Mouse (Mus musculus): ENCODE data around the gene Rps6kb2. TPM values are rescaled to one million over a fixed set of nuclear protein-coding genes. Genes with fewer than 3 reads are reported as not detected.

The Rps6kb2 gene
- total RNA-seq (2021), result 10 to 100 TPM; 27.6 to 37.5 TPM
- long read RNA-seq, experiment 1, full-length matches to known transcripts, result 13 of 38 reads
- long read RNA-seq, experiment 1, partial matches to known transcripts, result 7 of 38 reads
- long read RNA-seq, experiment 1, other reads (novel, unspliced or antisense), result 18 of 38 reads
- long read RNA-seq, experiment 2, full-length matches to known transcripts, result 7 of 22 reads
- long read RNA-seq, experiment 2, partial matches to known transcripts, result 2 of 22 reads
- long read RNA-seq, experiment 2, other reads (novel, unspliced or antisense), result 13 of 22 reads

DNA sequence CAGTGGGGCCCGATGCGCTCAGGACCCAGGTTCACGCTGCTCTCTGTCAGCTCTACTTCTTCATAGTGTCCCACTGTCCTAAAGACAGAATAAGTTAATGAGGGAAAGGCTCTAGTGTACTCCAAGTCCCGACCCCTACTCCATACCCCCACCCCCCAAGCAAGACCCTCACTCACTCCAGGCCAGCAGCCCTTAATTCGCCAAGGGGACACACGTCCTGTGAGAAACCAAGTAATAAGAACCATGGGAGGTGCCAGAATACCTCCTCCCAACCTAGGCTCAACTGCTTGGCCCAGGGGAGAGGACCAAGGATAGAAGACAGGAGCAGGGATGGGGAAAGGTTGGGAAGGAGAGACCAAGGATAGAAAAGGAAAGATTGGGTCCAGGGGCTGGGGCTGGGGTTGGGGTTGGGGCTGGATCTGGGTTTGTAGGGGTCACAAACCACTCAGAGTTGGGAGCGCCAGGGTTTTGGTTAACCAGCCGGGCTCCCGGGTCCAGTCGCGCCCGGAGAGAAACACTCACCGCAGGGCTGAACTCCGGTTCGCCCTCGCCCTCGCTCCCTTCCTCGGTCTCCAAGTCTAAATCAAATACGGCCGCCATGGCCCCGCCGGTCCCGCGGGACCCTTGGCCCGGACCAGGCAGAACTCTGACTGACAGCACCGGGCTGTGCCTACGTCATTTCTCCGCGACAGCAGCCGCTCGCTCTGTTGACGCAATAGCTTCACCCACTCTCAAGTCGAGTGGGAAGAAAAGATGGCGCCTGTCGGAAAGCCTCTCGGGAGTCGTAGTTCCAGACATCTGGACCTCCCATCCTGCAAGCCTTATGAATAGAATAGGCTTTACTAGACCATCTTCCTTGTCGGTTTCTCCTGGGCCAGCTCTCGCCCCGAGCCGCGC lies at the start of gene Rps6kb2:
TSS of gene Rps6kb2 (minus strand) at position 709 of the 897 bp plus-strand sequence.
- DNase-seq, result peak; percentile 96 to 97

DNA sequence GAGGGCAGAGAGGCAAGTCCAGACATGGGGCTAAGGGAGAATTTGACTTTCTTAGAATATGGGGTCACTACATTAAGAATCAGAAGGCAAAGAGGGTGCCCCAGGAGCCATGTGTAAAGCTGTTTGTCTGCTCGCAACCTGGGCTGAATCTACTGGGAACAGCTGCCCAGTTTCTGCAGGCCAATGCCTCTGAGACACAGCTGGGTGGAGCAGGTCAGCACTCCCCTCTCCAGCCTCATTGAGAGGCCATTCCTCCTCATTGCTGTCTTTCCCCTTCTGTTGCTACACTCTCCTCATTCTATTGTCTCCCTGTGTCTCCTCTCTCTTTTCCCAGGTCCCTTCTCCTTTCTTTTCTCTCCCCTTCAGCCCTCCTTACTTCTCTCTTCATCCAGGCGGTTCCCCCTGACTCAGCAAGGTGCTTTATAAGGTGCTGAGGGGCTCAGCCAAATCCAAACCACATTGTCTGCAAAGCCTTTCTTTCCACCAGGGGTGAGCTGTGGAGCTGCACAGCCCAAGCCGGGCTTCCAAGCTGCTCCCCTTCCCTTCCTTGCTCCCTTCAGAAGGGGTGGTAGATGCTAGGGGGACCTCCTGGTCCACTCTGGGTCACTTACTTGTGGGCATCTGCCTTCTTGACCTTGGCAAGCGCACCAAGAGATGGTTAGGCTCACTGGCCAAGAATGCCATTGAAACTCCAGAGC lies 48.9 kb upstream of the Rps6kb2 start:
- DNase-seq, result no peak

DNA sequence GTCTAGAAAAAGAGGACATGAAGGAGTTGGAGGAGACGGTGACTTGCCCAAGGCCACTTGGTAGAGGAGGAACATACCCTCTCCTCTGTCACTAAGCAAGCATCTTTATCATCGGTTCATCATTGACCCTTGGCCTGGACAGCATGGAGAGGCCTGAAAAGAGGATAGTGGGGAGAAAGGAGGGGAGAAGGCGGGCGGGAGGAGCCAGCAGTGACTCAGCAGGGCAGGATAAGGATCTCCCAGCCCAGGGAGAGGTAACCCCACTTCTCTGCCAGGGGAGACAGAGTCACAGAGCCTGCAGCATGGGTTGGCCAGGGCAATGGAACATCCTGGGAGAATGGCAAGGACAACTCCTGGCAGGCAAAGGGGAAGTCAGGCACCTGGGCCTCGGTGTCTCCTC lies 45.4 kb upstream of the Rps6kb2 start:
- peak in 1 of 2 experiments; percentile 53 for DNase-seq

DNA sequence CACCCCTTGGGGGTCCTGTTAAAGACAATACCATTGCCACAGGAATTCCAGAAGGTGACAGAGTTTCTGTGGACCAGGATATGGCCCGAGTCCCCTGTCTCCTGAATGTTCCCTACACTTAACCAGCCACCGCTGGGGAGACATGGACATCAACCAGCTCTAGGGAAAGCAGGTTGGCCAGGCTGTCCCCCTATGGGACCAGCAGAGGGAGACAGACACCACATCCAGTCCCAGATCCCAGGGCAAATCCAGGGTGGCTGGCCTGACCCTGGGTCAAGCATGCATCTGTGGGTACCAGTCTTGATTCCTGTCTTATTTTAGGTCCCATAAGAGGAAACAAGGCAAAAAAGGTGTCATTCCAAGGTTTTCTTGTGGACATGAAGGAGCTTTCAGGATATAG lies 43.8 kb upstream of the Rps6kb2 start:
- DNase-seq, result peak; percentile 82 to 84

DNA sequence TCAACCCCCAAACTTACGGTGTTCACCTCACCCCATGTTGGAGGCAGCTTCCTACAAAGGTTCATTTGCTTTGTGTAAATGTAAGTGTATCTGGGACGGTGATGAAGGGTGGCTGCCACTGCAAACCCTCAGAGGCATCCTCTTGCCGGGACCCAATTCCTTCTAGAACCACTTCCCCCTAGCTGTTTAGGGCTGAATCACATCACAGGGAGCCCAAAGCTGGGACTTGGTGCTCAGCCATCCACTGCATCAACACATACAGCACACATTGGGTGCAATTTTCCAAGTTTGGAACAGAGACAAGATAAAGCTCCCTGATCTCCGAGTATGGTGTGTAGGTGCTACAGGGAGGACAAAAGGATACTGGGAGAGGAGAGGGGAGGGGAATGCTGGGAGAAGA lies 41.7 kb upstream of the Rps6kb2 start:
- no peak for DNase-seq

DNA sequence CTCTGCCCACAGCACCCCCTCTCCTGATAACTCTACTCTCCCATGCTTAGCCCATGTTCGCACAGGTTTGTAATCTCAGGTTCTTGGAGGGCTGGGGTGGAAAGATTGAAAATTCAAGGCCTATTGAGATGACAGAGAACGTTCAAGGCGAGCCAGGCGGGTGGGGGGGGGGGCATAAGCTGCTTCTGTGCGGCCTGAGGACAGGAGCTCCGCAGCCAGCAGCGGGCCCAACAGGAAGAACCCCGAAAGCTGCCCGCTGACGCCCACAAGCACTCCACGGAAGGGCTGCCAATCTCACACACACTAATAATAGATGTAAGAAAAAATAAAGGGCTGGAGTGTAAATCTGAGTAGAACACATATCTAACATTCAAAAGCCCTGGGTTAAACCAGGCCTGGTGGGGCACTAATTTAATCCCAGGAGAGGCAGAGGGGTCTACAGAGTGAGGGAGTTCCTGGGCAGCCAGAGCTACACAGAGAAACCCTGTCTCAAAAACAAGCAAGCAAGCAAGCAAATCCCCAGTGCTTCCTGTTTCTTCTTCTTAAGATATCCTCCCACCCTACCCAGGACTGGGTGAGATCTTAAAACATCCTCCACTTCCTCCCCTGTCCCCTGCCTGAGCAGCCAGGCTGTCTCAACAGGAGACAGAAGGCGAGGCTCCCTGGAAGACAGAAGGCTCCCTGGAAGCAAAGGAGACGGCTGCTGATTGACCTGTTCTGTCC lies 40.6 kb upstream of the Rps6kb2 start:
- no peak for DNase-seq

DNA sequence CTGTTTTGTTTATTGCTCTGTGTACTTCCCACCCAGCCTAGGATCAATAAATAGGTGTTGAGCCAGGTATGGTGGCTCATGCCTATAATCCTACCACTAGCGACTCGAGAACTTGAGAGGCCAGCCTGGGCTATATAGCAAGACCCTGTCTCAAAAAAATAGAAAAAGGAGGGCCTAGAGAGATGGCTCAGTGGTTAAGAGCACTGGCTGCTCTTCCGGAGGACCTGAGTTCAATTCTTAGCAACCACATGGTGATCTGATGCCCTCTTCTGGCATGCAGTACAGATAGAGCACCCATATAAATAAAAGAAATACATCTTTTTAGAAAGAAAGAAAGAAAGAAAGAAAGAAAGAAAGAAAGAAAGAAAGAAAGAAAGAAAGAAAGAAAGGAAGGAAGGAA lies 40.0 kb upstream of the Rps6kb2 start:
- no peak for DNase-seq

DNA sequence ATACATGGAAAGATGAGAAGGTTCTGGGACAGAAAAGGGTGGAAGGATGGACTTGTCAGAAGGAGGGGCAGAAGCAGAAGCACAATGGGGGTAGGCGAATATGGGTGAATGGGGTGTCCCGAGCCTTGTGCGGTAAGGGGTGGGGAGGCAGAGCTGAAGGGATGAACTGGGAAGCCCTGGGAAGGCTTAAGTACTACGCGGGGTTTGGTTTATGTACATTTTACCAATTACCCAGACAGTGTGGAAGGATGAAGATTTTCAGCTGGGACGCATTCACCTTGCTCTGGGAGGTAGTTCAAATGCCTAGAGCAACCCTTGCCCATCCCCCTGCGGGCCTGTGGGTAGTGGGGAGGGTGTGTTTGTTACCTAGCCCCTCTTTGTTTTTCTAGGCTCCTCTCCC lies 39.0 kb upstream of the Rps6kb2 start:
- no peak for DNase-seq

DNA sequence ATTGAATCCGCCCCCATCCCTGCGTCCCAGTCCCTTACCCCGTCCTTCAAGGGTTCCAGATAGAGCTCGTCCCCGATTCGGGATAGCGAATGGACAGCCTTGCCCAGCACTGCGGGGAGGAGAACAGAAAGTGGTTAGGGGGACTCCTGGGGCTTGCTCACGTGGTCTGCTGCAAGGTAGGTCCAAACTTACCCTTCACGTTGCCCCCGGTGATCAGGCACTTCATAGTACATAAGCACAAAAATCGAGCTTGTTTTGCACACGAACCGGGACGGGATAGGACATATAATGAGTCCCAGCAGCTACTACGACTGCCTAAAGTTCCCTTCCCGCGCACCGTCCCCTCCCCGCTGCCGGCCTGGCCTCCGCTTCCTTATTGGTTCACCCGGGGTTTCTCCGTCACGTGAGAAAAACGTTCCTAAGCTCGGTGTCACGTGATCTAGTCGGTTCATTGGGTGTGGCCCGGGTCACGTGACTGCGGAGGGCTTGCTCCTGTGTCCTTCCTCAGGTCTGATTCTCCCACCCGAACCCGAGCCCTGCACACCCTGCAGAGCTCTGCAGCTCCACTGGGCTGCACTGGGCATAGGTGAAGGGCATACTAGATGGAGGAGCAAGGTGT lies 38.2 kb upstream of the Rps6kb2 start, which contains the start of gene Rad9a:
TSS of gene Rad9a (minus strand) at position 372 of the 619 bp plus-strand sequence.
- peak; percentile 95 to 98 for DNase-seq

DNA sequence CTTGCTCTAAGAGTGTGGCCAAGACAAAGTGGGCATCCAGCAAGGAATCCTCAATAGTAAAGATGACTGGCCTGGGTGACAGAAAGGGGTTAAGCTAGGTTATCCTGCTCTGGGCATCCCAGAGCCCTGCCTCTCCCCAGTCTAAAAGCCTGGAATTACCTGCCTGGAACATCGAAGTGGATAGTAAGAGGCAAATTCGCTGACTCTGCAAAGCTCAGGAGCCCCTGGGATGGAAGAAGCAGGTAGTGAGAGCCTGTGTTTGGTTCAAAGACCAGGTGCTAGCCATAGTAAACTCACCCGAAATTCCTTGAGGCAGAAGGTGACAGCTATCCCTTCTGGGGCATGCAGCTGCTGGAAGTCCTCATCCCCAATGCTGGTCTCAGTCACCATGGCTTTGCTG lies 34.0 kb upstream of the Rps6kb2 start:
- no peak for DNase-seq

DNA sequence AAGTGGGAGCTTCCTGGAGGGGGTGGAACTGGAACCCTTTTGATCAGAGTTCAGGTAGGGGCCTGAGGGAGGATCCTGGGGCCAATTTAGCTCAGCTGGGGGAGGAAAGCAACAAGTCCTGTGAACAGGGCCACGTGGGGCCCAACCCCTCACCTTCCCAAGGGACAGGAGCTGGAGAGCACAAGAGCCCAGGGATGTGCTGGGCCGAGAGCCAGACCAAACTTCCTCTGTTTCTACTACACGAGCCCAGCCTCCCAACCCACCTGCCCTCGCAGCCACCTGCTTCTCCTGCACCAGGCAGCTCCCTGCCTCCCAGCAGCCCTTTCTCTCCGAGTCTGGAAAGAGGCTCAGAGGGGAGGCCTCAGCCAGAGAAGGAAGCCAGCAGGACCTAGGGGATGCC lies 33.4 kb upstream of the Rps6kb2 start:
- DNase-seq, result peak in 1 of 2 experiments; percentile 53

DNA sequence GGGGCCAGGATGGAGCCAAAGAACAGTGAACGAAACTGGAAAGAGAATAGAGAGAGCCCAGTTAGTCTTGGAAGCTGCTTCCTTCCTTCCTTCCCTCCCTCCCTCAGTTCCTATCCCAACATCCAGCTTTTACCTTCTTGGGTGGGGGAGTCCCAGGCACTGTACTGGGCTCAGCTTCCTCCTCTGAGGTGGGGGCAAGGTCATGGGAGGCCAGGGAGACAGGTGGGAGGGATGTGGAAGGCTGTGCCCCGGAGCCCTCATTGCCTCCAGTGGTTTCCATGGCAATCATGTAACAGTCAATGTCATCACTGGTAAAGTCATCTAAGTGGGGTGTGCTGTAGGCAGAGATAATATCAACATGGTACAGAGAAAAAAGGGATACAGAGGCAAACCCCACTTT lies 32.9 kb upstream of the Rps6kb2 start:
- DNase-seq, result no peak

DNA sequence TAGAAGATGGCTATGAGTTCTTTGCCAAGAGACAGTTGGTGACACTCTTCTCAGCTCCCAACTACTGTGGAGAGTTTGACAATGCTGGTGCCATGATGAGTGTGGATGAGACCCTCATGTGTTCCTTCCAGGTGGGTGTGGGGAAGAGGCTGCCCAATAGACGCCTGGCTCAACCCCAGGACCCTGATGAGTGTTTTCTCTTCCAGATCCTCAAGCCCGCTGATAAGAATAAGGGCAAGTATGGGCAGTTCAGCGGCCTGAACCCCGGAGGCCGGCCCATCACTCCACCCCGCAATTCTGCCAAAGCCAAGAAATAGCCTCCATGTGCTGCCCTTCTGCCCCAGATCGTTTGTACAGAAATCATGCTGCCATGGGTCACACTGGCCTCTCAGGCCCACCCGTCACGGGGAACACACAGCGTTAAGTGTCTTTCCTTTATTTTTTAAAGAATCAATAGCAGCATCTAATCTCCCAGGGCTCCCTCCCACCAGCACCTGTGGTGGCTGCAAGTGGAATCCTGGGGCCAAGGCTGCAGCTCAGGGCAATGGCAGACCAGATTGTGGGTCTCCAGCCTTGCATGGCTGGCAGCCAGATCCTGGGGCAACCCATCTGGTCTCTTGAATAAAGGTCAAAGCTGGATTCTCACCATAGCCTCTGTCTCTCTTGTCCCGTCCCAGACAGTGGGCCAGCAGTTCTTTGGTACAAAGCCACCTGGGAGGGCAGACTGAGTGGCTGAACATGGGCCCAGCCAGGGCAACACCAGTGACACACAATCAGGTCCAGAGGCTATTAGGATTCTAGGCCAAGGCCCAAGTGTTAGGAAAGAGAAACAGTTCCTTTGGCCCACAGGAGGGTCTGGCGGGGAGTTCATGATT lies 31.9 kb upstream of the Rps6kb2 start:
- DNase-seq, result peak in 1 of 2 experiments; percentile 57

DNA sequence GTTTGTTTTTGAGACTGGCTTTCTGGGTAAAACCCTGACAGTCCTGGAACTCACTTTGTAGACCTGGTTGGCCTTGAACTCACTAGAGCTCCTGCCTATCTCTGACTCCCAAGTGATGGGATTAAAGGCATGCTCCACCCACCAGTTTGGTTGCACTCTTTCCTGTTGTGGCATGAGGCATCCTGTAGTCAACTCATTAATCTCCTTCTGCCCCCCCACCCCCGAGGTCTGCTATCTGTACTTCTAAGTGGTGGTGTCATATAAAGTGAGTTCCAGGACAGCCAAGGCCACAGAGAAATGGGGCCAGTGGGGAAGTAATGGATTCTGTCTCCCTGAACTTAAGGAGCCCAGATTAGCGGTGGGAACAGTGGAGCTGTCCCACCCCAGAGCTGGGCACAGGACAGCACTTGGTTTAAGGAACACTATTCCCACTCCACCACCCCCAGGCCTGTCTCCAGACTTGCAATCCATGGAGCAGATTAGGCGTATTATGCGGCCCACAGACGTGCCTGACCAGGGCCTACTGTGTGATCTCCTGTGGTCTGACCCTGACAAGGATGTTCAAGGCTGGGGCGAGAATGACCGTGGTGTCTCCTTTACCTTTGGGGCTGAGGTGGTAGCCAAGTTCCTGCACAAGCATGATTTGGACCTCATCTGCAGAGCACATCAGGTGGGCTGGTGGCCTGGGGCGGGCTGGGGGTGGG lies 31.0 kb upstream of the Rps6kb2 start:
- DNase-seq, result peak; percentile 47 to 62

DNA sequence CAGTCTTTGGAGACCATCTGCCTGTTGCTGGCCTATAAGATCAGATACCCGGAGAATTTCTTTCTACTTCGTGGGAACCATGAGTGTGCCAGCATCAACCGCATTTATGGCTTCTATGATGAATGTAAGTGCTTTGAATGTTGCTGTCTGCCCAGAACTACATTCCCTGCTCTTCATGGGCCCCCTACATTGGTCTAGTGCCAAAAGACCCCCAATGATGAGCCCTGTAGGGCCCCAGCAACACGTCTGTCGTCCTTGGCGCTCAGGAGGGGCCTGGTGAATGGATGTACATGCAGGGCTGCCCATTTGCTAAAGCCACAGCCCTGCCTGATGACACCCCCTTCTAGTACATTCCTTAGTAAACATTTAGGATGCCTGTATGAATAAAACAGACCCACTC lies 30.0 kb upstream of the Rps6kb2 start:
- DNase-seq, result no peak

DNA sequence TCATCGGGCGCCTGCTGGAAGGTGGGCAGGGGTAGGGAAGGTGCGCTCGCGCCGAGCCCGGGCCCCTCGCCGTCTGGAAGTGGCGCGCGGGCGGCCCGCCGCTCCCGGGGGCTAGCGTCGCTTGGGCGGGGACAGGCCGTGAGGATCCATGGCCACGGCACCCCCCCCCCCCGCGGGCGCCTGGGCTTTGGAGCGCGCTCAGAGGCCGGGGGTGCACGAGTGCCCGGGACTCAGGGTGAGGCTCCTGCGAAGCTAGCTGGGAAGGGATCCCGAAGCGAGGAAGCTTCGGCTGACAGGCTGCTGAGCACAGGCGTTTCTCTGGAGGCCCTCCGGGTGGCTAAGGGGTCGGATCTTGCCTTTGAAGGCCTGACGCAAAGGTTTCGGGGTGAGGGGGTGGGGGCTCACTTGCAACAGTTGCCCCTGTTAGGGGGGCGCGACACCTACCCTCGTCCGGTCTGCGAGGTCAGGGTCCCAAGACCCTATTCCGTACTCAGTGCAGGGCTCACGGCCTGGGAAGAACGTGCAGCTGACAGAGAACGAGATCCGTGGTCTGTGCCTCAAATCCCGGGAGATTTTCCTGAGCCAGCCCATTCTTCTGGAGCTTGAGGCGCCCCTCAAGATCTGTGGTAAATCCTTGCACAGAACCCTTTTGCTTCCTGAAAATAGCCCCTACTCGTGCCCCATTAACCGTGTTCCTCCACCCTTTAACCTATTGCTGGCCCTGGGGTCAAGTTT lies 29.3 kb upstream of the Rps6kb2 start:
- peak in 1 of 2 experiments; percentile 37 for DNase-seq

DNA sequence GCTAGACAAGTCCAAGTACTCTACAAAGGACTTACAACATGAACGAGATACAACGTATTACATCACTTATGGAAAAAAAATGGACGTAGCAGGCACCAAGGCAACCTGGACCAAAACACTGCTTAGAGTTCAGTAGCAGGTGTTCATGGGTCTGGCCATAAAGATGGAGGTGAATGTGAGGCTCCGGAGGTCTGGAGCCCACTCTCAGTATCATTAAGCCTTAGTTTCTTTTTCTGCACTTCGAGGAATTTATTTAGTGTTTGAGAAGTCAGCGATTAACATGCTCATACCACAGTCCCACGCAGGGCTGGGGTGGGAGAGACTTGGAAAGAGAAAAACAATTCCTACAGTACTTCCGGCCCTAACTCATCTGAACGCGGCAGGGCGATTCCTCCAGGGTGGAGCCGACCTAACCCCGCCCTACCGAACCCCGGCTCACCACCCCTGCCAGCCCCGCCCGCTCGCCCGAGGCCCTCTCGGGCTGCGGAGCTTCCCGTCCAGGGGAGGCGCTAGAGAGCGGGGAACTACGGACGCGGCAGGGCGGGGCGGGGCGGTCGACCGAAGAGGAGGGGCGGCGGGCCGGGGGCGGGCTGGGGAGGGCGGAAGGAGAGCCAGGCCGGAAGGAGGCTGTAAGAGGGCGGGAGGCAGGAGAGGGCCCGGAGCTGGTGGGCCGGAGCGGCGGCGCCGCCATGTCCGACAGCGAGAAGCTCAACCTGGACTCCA lies 28.5 kb upstream of the Rps6kb2 start, which contains the start of gene Ppp1ca:
TSS of gene Ppp1ca (plus strand) at position 538 of the 723 bp plus-strand sequence.
- peak; percentile 98 to 99 for DNase-seq

DNA sequence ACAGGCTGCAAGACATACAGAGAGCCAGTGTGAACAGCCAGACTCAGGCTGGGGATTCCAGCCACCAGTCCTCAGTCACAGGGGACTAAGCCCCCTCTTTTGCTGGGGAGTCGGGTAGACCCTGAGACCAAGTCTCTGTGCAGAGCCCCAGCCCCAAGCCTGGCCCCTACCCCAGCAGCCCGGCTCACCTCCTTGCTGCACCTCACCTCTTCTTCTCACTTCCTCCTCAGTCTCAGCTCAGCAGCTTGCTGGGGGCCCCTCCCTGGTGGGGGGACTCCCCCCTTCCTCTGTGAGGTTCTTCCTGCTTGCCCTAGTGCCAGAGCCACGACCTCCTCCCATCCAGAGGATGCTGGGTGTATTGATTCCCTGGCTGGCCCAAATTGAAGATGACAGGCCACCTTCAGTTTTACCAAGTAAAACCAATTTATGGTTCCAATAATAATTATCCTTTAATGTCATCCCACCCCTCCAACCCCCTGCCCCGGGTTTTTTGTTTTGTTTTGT lies 27.7 kb upstream of the Rps6kb2 start, which contains the start of gene Tbc1d10c:
TSS of gene Tbc1d10c (minus strand) at position 454 of the 504 bp plus-strand sequence.
- DNase-seq, result peak in 1 of 2 experiments; percentile 55
